Mouse (Mus musculus) midbrain, embryonic 16.5 days (tissue): ENCODE data around the gene Ngrn. TPM values are rescaled to one million over a fixed set of nuclear protein-coding genes. Genes with fewer than 3 reads are reported as not detected.

Experiments used
- polyA plus RNA-seq: library from polyadenylated mRNA; unstranded; fragments of >200 nt; fragmentation: Nextera tagmentation; extraction: Ambion mirVana; gene quantifications from 2 replicates; pipeline ENCODE4 v1.2.1, GENCODE M21; 2015

Gene Ngrn
- polyA plus RNA-seq, 1 experiment from 2014 or later, result 78.5 TPM

Other genes with a start within 250 kb of the Ngrn start
- 15.0 and 15.8 TPM in 2 replicates for gene Zfp710, start 236.4 kb upstream of the Ngrn start, polyA plus RNA-seq
- 210 and 224 TPM in 2 replicates for gene Idh2, start 145.8 kb upstream of the Ngrn start, polyA plus RNA-seq
- gene Sema4b, start 74.4 kb upstream of the Ngrn start, polyA plus RNA-seq, result 25.2 and 25.3 TPM in 2 replicates
- gene Cib1, start 28.4 kb upstream of the Ngrn start, polyA plus RNA-seq, result 24.3 and 26.0 TPM in 2 replicates
- gene Gdpgp1, start 28.4 kb upstream of the Ngrn start, polyA plus RNA-seq, result 3.7 and 4.6 TPM in 2 replicates
- 2.9 and 3.0 TPM in 2 replicates for gene Ttll13, start 14.8 kb upstream of the Ngrn start, polyA plus RNA-seq
- 27.3 and 27.5 TPM in 2 replicates for gene Vps33b, start 8.4 kb downstream of the Ngrn start, polyA plus RNA-seq
- 22.6 and 23.7 TPM in 2 replicates for gene Prc1, start 33.2 kb downstream of the Ngrn start, polyA plus RNA-seq
- gene Rccd1, start 63.2 kb downstream of the Ngrn start, polyA plus RNA-seq, result 10.6 and 10.7 TPM in 2 replicates
- gene Unc45a, start 79.8 kb downstream of the Ngrn start, polyA plus RNA-seq, result 61.9 and 62.6 TPM in 2 replicates
- 23.3 and 27.7 TPM in 2 replicates for gene Hddc3, start 81.9 kb downstream of the Ngrn start, polyA plus RNA-seq
- gene Man2a2, start 110.2 kb downstream of the Ngrn start, polyA plus RNA-seq, result 25.2 and 25.8 TPM in 2 replicates
- 2.7 and 3.4 TPM in 2 replicates for gene Fes, start 126.7 kb downstream of the Ngrn start, polyA plus RNA-seq
- 3.9 and 4.1 TPM in 2 replicates for gene Furin, start 144.2 kb downstream of the Ngrn start, polyA plus RNA-seq